Mouse (Mus musculus): ENCODE measurements around the gene Tas1r2. TPM values are rescaled to one million over a fixed set of nuclear protein-coding genes. Genes with fewer than 3 reads are reported as not detected.

Tas1r2 gene
- 1.2 TPM for polyA plus RNA-seq (2012; fragmentation: generic; extraction: Trizol)
- long read RNA-seq, experiment 1, result 0 reads
- long read RNA-seq, experiment 2, partial matches to known transcripts, result 0 of 3 reads
- long read RNA-seq, experiment 2, other reads (novel, unspliced or antisense), result 3 of 3 reads

DNA sequence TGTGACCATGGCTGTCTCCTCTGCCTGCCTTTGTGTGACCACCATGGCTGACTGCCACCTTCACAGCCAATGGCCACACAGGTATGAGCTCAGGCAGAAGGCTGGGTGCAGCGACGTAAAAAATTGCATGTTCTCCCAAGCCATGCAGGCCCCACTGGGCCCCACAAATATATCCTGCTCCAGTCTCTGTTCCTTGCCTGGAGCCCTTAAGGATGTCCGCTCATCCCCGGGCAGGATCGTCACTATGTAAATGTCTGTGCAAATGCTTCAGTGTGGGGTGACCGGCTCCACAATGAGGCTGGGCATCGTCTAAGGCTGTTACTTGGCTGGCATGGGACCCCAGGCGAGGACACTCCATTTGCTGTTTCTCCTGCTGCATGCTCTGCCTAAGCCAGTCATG, at the start of gene Tas1r2:
Gene Tas1r2 (plus strand): TSS at position 301 of the 400 bp plus-strand sequence.
- TF ChIP-seq USF1 (IDR thresholded peaks at IDR 0.05; ENCODE audit: low read depth) (no peak), CTCF (IDR thresholded peaks at IDR 0.05; ENCODE audit: control insufficient read depth, insufficient read depth, insufficient read length) (no peak), MYOG (IDR thresholded peaks at IDR 0.05; ENCODE audit: control insufficient read depth, extremely low read depth, insufficient read length) (no peak), FOSL1 (IDR thresholded peaks at IDR 0.05; ENCODE audit: insufficient read depth, low read length, poor library complexity, severe bottlenecking) (no peak), MYOD1 (IDR thresholded peaks at IDR 0.05; ENCODE audit: control insufficient read depth, insufficient read length, low read depth) (no peak), MAX (IDR thresholded peaks at IDR 0.05) (no peak), CEBPB (IDR thresholded peaks at IDR 0.05; ENCODE audit: low read depth) (no peak)
- no peaks in the 10 kb centered on the region for H3K27me3 ChIP-seq (ENCODE audit: control insufficient read depth, insufficient read depth, insufficient read length)
- no peak within 1 kb of the TSS for H3ac ChIP-seq (ENCODE audit: control insufficient read depth, insufficient read length, low read depth)
- H3K79me2 ChIP-seq (ENCODE audit: control insufficient read depth, insufficient read depth), result no peaks in the 10 kb centered on the region
- H3K4me3 ChIP-seq (ENCODE audit: insufficient read depth, poor library complexity, severe bottlenecking), result no peak within 1 kb of the TSS
- no peaks in the 10 kb centered on the region for H3K79me3 ChIP-seq (ENCODE audit: low read depth)
- no peaks in the 10 kb centered on the region for H3K36me3 ChIP-seq (ENCODE audit: control insufficient read depth, insufficient read depth)

DNA sequence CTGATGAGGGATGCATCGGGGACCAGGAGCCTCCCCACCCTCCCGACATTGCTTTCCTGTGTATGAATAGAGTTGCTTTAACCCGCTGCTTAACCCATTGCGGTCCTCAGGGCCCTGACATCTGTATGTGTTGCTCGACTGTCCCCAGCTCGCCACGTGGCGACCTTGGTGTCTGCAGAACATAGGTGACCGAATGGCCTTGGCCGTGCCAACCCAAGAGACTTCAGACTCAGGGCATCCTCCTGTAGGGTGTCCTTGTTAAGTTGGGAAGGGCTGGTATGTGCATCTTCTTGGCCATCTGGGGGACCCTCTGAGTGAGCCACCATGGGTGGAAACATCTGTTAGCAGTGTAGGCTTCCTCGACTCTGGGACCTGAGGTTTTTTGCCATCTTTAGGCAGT, 48.1 kb upstream of the Tas1r2 start:
- H3K27me3 ChIP-seq (ENCODE audit: control insufficient read depth, insufficient read depth, insufficient read length), result no peaks in the 10 kb centered on the region
- H3K4me3 ChIP-seq (ENCODE audit: insufficient read depth, poor library complexity, severe bottlenecking), result no peak overlapping the region
- H3K79me2 ChIP-seq (ENCODE audit: control insufficient read depth, insufficient read depth), result peaks cover 57% of the 10 kb centered on the region
- no peak for TF ChIP-seq MYOD1 (IDR thresholded peaks at IDR 0.05; ENCODE audit: control insufficient read depth, insufficient read length, low read depth)
- TF ChIP-seq FOSL1 (IDR thresholded peaks at IDR 0.05; ENCODE audit: insufficient read depth, low read length, poor library complexity, severe bottlenecking), result no peak
- TF ChIP-seq CEBPB (IDR thresholded peaks at IDR 0.05; ENCODE audit: low read depth), result no peak
- TF ChIP-seq CTCF (IDR thresholded peaks at IDR 0.05; ENCODE audit: control insufficient read depth, insufficient read depth, insufficient read length), result no peak
- TF ChIP-seq USF1 (IDR thresholded peaks at IDR 0.05; ENCODE audit: low read depth), result no peak
- no peak for TF ChIP-seq MYOG (IDR thresholded peaks at IDR 0.05; ENCODE audit: control insufficient read depth, extremely low read depth, insufficient read length)
- TF ChIP-seq MAX (IDR thresholded peaks at IDR 0.05), result no peak
- H3K79me3 ChIP-seq (ENCODE audit: low read depth), result peaks cover 17% of the 10 kb centered on the region
- H3K36me3 ChIP-seq (ENCODE audit: control insufficient read depth, insufficient read depth), result peaks cover 53% of the 10 kb centered on the region
- no peak overlapping the region for H3ac ChIP-seq (ENCODE audit: control insufficient read depth, insufficient read length, low read depth)

- Histone ChIP-seq H3ac (ENCODE audit: control insufficient read depth, insufficient read length, low read depth) (no peak overlapping the region), H3K27me3 (ENCODE audit: control insufficient read depth, insufficient read depth, insufficient read length) (no peaks in the 10 kb centered on the region), H3K79me2 (ENCODE audit: control insufficient read depth, insufficient read depth) (peaks cover 51% of the 10 kb centered on the region), H3K79me3 (ENCODE audit: low read depth) (peaks cover 11% of the 10 kb centered on the region), H3K4me3 (ENCODE audit: insufficient read depth, poor library complexity, severe bottlenecking) (no peak overlapping the region), H3K36me3 (ENCODE audit: control insufficient read depth, insufficient read depth) (peaks cover 58% of the 10 kb centered on the region)
- TF ChIP-seq MYOD1 (IDR thresholded peaks at IDR 0.05; ENCODE audit: control insufficient read depth, insufficient read length, low read depth), result no peak
- no peak for TF ChIP-seq MYOG (IDR thresholded peaks at IDR 0.05; ENCODE audit: control insufficient read depth, extremely low read depth, insufficient read length)
- no peak for TF ChIP-seq FOSL1 (IDR thresholded peaks at IDR 0.05; ENCODE audit: insufficient read depth, low read length, poor library complexity, severe bottlenecking)
- no peak for TF ChIP-seq USF1 (IDR thresholded peaks at IDR 0.05; ENCODE audit: low read depth)
- TF ChIP-seq CEBPB (IDR thresholded peaks at IDR 0.05; ENCODE audit: low read depth), result no peak
- TF ChIP-seq CTCF (IDR thresholded peaks at IDR 0.05; ENCODE audit: control insufficient read depth, insufficient read depth, insufficient read length), result no peak
- TF ChIP-seq MAX (IDR thresholded peaks at IDR 0.05), result no peak
These were observed 46.6 kb upstream of the Tas1r2 start for GRCm38 (mm10) chr4:139606732-139607131.

DNA sequence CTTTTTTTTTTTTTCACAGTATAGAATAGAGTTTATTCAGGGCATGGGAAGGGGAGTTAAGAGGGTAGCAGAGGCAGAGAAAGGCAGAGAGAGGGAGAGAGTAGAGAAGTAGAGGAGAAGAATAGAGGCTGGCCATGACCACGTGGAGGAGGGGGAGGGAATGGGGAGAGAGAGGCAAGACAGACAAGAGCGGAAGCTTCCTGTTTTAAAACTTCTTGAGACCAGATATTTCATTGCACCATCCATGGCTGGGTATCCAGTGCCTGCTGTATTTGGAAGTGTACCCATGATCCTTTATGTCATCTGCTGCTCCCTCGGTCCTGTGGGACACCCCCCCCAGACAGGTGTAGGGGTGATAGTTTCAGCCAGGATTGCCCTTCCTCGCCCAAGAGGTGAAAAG, 44.4 kb upstream of the Tas1r2 start:
- H3K27me3 ChIP-seq (ENCODE audit: control insufficient read depth, insufficient read depth, insufficient read length), result no peaks in the 10 kb centered on the region
- no peak overlapping the region for H3ac ChIP-seq (ENCODE audit: control insufficient read depth, insufficient read length, low read depth)
- H3K4me3 ChIP-seq (ENCODE audit: insufficient read depth, poor library complexity, severe bottlenecking), result no peak overlapping the region
- peaks cover 71% of the 10 kb centered on the region for H3K36me3 ChIP-seq (ENCODE audit: control insufficient read depth, insufficient read depth)
- TF ChIP-seq FOSL1 (IDR thresholded peaks at IDR 0.05; ENCODE audit: insufficient read depth, low read length, poor library complexity, severe bottlenecking) (no peak), MYOD1 (IDR thresholded peaks at IDR 0.05; ENCODE audit: control insufficient read depth, insufficient read length, low read depth) (no peak), CTCF (IDR thresholded peaks at IDR 0.05; ENCODE audit: control insufficient read depth, insufficient read depth, insufficient read length) (no peak), MAX (IDR thresholded peaks at IDR 0.05) (no peak), CEBPB (IDR thresholded peaks at IDR 0.05; ENCODE audit: low read depth) (no peak), USF1 (IDR thresholded peaks at IDR 0.05; ENCODE audit: low read depth) (no peak), MYOG (IDR thresholded peaks at IDR 0.05; ENCODE audit: control insufficient read depth, extremely low read depth, insufficient read length) (no peak)
- H3K79me3 ChIP-seq (ENCODE audit: low read depth), result peaks cover 3% of the 10 kb centered on the region
- peaks cover 41% of the 10 kb centered on the region for H3K79me2 ChIP-seq (ENCODE audit: control insufficient read depth, insufficient read depth)

GRCm38 (mm10) chr4:139610954-139611353, 42.4 kb upstream of the Tas1r2 start:
- H3K4me3 ChIP-seq (ENCODE audit: insufficient read depth, poor library complexity, severe bottlenecking), result no peak overlapping the region
- peaks cover 23% of the 10 kb centered on the region for H3K79me2 ChIP-seq (ENCODE audit: control insufficient read depth, insufficient read depth)
- peaks cover 3% of the 10 kb centered on the region for H3K79me3 ChIP-seq (ENCODE audit: low read depth)
- TF ChIP-seq CTCF (IDR thresholded peaks at IDR 0.05; ENCODE audit: control insufficient read depth, insufficient read depth, insufficient read length) (no peak), MAX (IDR thresholded peaks at IDR 0.05) (no peak), USF1 (IDR thresholded peaks at IDR 0.05; ENCODE audit: low read depth) (no peak)
- no peaks in the 10 kb centered on the region for H3K27me3 ChIP-seq (ENCODE audit: control insufficient read depth, insufficient read depth, insufficient read length)
- H3K36me3 ChIP-seq (ENCODE audit: control insufficient read depth, insufficient read depth), result peaks cover 80% of the 10 kb centered on the region
- no peak overlapping the region for H3ac ChIP-seq (ENCODE audit: control insufficient read depth, insufficient read length, low read depth)

DNA sequence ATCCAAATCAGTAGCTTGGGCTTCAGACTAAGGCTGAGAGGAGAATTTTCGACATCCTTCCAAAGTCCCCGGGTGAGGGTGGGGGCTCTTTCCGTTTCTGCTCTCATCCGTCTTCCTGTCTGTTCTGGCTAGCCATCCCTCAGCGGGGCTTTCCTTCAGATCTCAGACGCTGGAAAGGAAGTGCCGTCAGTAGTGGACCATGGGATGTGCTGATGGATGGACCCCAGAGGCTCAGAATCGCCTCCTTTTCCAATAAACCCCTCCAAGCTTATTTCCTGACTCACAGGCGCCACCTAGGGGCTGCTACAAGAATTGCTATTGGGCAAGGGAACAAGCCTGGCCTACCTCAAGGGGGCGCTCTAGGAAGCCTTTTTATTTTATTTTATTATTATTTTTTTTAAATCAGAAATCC, 41.8 kb upstream of the Tas1r2 start:
- H3K79me3 ChIP-seq (ENCODE audit: low read depth), result peaks cover 3% of the 10 kb centered on the region

More for the DNA sequence above, 41.8 kb upstream of the Tas1r2 start:
- Histone ChIP-seq H3K79me2 (ENCODE audit: control insufficient read depth, insufficient read depth) (peaks cover 22% of the 10 kb centered on the region), H3K27me3 (ENCODE audit: control insufficient read depth, insufficient read depth, insufficient read length) (no peaks in the 10 kb centered on the region), H3K4me3 (ENCODE audit: insufficient read depth, poor library complexity, severe bottlenecking) (no peak overlapping the region), H3K36me3 (ENCODE audit: control insufficient read depth, insufficient read depth) (peaks cover 80% of the 10 kb centered on the region), H3ac (ENCODE audit: control insufficient read depth, insufficient read length, low read depth) (no peak overlapping the region)
- TF ChIP-seq CTCF (IDR thresholded peaks at IDR 0.05; ENCODE audit: control insufficient read depth, insufficient read depth, insufficient read length) (peak; percentile 72), MAX (IDR thresholded peaks at IDR 0.05) (no peak)

All from C2C12 (cell line).